Mouse (Mus musculus): ENCODE data around the gene Anp32b. TPM values are rescaled to one million over a fixed set of nuclear protein-coding genes. Genes with fewer than 3 reads are reported as not detected.
A peak's percentile ranks its signal among the peaks of the same experiment; 100 is the strongest.

Gene Anp32b
- polyA plus RNA-seq, 1 experiment from 2014 or later = 196 TPM

GRCm38 (mm10) chr4:46456762-46457161 is 6.1 kb downstream of the Anp32b start:
- Histone ChIP-seq H3K27ac (no peak overlapping the region), H3K4me1 (peaks cover 15% of the 10 kb centered on the region), H3K4me2 (replicated peaks) (no peak overlapping the region), H3K9me3 (no peaks in the 10 kb centered on the region), H3K36me3 (peaks cover 16% of the 10 kb centered on the region), H3K9ac (no peak overlapping the region), H3K4me3 (no peak overlapping the region), H3K27me3 (replicated peaks) (no peaks in the 10 kb centered on the region)
- ATAC-seq (ENCODE audit: low FRiP score, low read depth) = no peak
- WGBS = 91% methylated on average over 4 of the region's 4 CpGs

GRCm38 (mm10) chr4:46457186-46457585 is 6.5 kb downstream of the Anp32b start:
- H3K27ac ChIP-seq = no peak overlapping the region
- no peak overlapping the region for H3K4me3 ChIP-seq
- H3K27me3 ChIP-seq (replicated peaks) = no peaks in the 10 kb centered on the region
- no peak overlapping the region for H3K4me2 ChIP-seq (replicated peaks)
- H3K9ac ChIP-seq = no peak overlapping the region
- peaks cover 15% of the 10 kb centered on the region for H3K4me1 ChIP-seq
- no peaks in the 10 kb centered on the region for H3K9me3 ChIP-seq
- no peak for ATAC-seq (ENCODE audit: low FRiP score, low read depth)
- peaks cover 18% of the 10 kb centered on the region for H3K36me3 ChIP-seq
- WGBS = 94% methylated on average over 3 of the region's 3 CpGs

GRCm38 (mm10) chr4:46458411-46458810 is 7.7 kb downstream of the Anp32b start:
- 94% methylated on average over 2 of the region's 2 CpGs for WGBS

GRCm38 (mm10) chr4:46463130-46463830 is 12.6 kb downstream of the Anp32b start:
- Histone ChIP-seq H3K9ac (no peak overlapping the region), H3K4me2 (replicated peaks) (no peak overlapping the region), H3K9me3 (no peaks in the 10 kb centered on the region), H3K4me3 (no peak overlapping the region), H3K27ac (no peak overlapping the region), H3K27me3 (replicated peaks) (no peaks in the 10 kb centered on the region), H3K36me3 (peaks cover 66% of the 10 kb centered on the region), H3K4me1 (no peaks in the 10 kb centered on the region)
- WGBS = 84% methylated on average over 7 of the region's 7 CpGs
- ATAC-seq (ENCODE audit: low FRiP score, low read depth) = no peak

More at GRCm38 (mm10) chr4:46458411-46458810, 7.7 kb downstream of the Anp32b start:
- Histone ChIP-seq H3K27me3 (replicated peaks) (no peaks in the 10 kb centered on the region), H3K4me3 (no peak overlapping the region), H3K4me1 (peaks cover 7% of the 10 kb centered on the region), H3K9ac (no peak overlapping the region), H3K4me2 (replicated peaks) (no peak overlapping the region), H3K36me3 (peaks cover 26% of the 10 kb centered on the region), H3K9me3 (no peaks in the 10 kb centered on the region), H3K27ac (no peak overlapping the region)
- no peak for ATAC-seq (ENCODE audit: low FRiP score, low read depth)

- no peaks in the 10 kb centered on the region for H3K27me3 ChIP-seq (replicated peaks)
- no peak overlapping the region for H3K9ac ChIP-seq
- peaks cover 84% of the 10 kb centered on the region for H3K36me3 ChIP-seq
- WGBS = 95% methylated on average over 3 of the region's 3 CpGs
- H3K4me1 ChIP-seq = no peaks in the 10 kb centered on the region
- no peak overlapping the region for H3K4me2 ChIP-seq (replicated peaks)
- H3K9me3 ChIP-seq = no peaks in the 10 kb centered on the region
- no peak for ATAC-seq (ENCODE audit: low FRiP score, low read depth)
- H3K4me3 ChIP-seq = no peak overlapping the region
- H3K27ac ChIP-seq = no peak overlapping the region
These were observed 15.0 kb downstream of the Anp32b start for GRCm38 (mm10) chr4:46465740-46466139.

- Histone ChIP-seq H3K9me3 (no peaks in the 10 kb centered on the region), H3K9ac (no peak overlapping the region), H3K27ac (no peak overlapping the region), H3K27me3 (replicated peaks) (no peaks in the 10 kb centered on the region), H3K36me3 (peaks cover 66% of the 10 kb centered on the region), H3K4me3 (no peak overlapping the region), H3K4me2 (replicated peaks) (no peak overlapping the region), H3K4me1 (no peaks in the 10 kb centered on the region)
- 95% methylated on average over 5 of the region's 5 CpGs for WGBS
- ATAC-seq (ENCODE audit: low FRiP score, low read depth) = no peak
These were observed 24.4 kb downstream of the Anp32b start for GRCm38 (mm10) chr4:46475101-46475500.

- Histone ChIP-seq H3K4me1 (no peaks in the 10 kb centered on the region), H3K4me2 (replicated peaks) (no peak overlapping the region), H3K9me3 (no peaks in the 10 kb centered on the region), H3K27me3 (replicated peaks) (no peaks in the 10 kb centered on the region), H3K36me3 (peaks cover 33% of the 10 kb centered on the region), H3K9ac (no peak overlapping the region), H3K4me3 (no peak overlapping the region), H3K27ac (no peak overlapping the region)
- no peak for ATAC-seq (ENCODE audit: low FRiP score, low read depth)
- WGBS = 98% methylated on average over 2 of the region's 2 CpGs
These were observed 28.4 kb downstream of the Anp32b start for GRCm38 (mm10) chr4:46479081-46479480.

GRCm38 (mm10) chr4:46485696-46486417 is 35.2 kb downstream of the Anp32b start:
- H3K27me3 ChIP-seq (replicated peaks) = no peaks in the 10 kb centered on the region
- peaks cover 11% of the 10 kb centered on the region; the same call in 1 of the 2 replicates for H3K4me1 ChIP-seq
- WGBS = 55% methylated on average over 14 of the region's 14 CpGs
- no peak overlapping the region for H3K9ac ChIP-seq
- no peak overlapping the region for H3K4me2 ChIP-seq (replicated peaks)
- H3K9me3 ChIP-seq = no peaks in the 10 kb centered on the region
- no peaks in the 10 kb centered on the region for H3K36me3 ChIP-seq
- no peak for ATAC-seq (ENCODE audit: low FRiP score, low read depth)
- no peak overlapping the region for H3K27ac ChIP-seq
- no peak overlapping the region for H3K4me3 ChIP-seq

- H3K4me1 ChIP-seq = peaks cover 11% of the 10 kb centered on the region; the same call in 1 of the 2 replicates
- no peak overlapping the region for H3K9ac ChIP-seq
- H3K27me3 ChIP-seq (replicated peaks) = no peaks in the 10 kb centered on the region
- no peak overlapping the region for H3K27ac ChIP-seq
- H3K4me3 ChIP-seq = no peak overlapping the region
- no peak overlapping the region for H3K4me2 ChIP-seq (replicated peaks)
- H3K9me3 ChIP-seq = no peaks in the 10 kb centered on the region
- 89% methylated on average over 5 of the region's 5 CpGs for WGBS
- no peaks in the 10 kb centered on the region for H3K36me3 ChIP-seq
- no peak for ATAC-seq (ENCODE audit: low FRiP score, low read depth)
These were observed 36.6 kb downstream of the Anp32b start for GRCm38 (mm10) chr4:46487348-46487747.

GRCm38 (mm10) chr4:46489028-46489925 is 38.6 kb downstream of the Anp32b start, which contains the start of gene Nans:
Gene Nans, plus strand, starts transcription at chr4:46489248.
- Histone ChIP-seq H3K9me3 (no peaks in the 10 kb centered on the region), H3K4me1 (peaks cover 11% of the 10 kb centered on the region; the same call in 1 of the 2 replicates), H3K27ac (0 out of 2 replicates have a peak within 1 kb of the TSS, but pooled peaks have one; percentile 50), H3K27me3 (replicated peaks) (no peaks in the 10 kb centered on the region), H3K36me3 (peaks cover 18% of the 10 kb centered on the region), H3K4me3 (peak within 1 kb of the TSS; percentile 71), H3K9ac (peak within 1 kb of the TSS; percentile 76), H3K4me2 (replicated peaks) (peak within 1 kb of the TSS; percentile 85)
- ATAC-seq (ENCODE audit: low FRiP score, low read depth) = peak; percentile 99
- WGBS = under 1% methylated on average over 58 of the region's 58 CpGs

- no peak overlapping the region for H3K9ac ChIP-seq
- no peaks in the 10 kb centered on the region for H3K9me3 ChIP-seq
- 93% methylated on average over 6 of the region's 6 CpGs for WGBS
- ATAC-seq (ENCODE audit: low FRiP score, low read depth) = no peak
- no peaks in the 10 kb centered on the region for H3K27me3 ChIP-seq (replicated peaks)
- no peak overlapping the region for H3K4me3 ChIP-seq
- peaks cover 11% of the 10 kb centered on the region; the same call in 1 of the 2 replicates for H3K4me1 ChIP-seq
- H3K36me3 ChIP-seq = peaks cover 33% of the 10 kb centered on the region
- H3K4me2 ChIP-seq (replicated peaks) = no peak overlapping the region
- no peak overlapping the region for H3K27ac ChIP-seq
These were observed 42.4 kb downstream of the Anp32b start for GRCm38 (mm10) chr4:46493071-46493470.

- ATAC-seq (ENCODE audit: low FRiP score, low read depth) = no peak
- Histone ChIP-seq H3K4me1 (0 out of 2 replicates have a peak, but pooled peaks cover under 1% of the 10 kb centered on the region), H3K36me3 (peaks cover 43% of the 10 kb centered on the region), H3K9me3 (no peaks in the 10 kb centered on the region), H3K4me3 (no peak overlapping the region), H3K4me2 (replicated peaks) (no peak overlapping the region), H3K27me3 (replicated peaks) (0 out of 2 replicates have a peak, but pooled peaks cover 2% of the 10 kb centered on the region), H3K27ac (no peak overlapping the region), H3K9ac (no peak overlapping the region)
- WGBS = 94% methylated on average over 12 of the region's 12 CpGs
These were observed 44.8 kb downstream of the Anp32b start for GRCm38 (mm10) chr4:46495543-46495942.

Data from neural tube, embryonic 12.5 days (tissue).